Mouse (Mus musculus): ENCODE measurements around the gene Emsy.

- TF ChIP-seq CTCF (IDR thresholded peaks at IDR 0.05; ENCODE audit: low read depth) (no peak), EP300 (IDR thresholded peaks at IDR 0.05; ENCODE audit: low read depth) (no peak)
Measured at GRCm38 (mm10) chr7:98537967-98538573, 118.5 kb downstream of the Emsy start.

All from heart, postnatal 0 days (tissue).